Mouse (Mus musculus): ENCODE measurements around the gene Zbtb7b. TPM values are rescaled to one million over a fixed set of nuclear protein-coding genes. Genes with fewer than 3 reads are reported as not detected.

Zbtb7b gene
- total RNA-seq, 2 experiments from 2014 or later, result 11.3 to 13.4 TPM

DNA sequence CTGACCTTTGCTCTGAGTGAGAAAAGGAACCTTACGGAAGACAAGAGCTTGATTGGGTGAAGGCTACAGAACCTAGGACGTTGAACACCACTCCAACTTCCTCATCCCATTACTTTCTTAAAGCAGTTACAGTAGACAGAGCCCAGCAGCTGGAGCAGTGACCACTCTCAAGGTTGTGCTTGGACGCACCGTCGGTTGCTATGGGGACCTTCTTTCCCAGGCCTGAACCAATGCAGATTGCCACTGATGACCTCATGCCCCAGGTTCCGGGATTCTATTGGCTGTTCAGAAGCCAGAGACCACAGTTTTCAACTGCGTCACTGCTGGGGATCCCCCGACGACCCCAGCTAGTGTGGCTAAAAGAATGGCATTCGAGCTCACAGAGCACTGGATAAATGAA is 63.6 kb downstream of the Zbtb7b start:
- DNase-seq (ENCODE audit: low spot score in 2 of 2), result no peak
- H3K27ac ChIP-seq, result no peak overlapping the region
- no peak overlapping the region for H3K4me3 ChIP-seq
- TF ChIP-seq CTCF (conservative IDR thresholded peaks at IDR 0.05), result no peak

- DNase-seq (ENCODE audit: low spot score in 2 of 2), result no peak
- no peak for TF ChIP-seq CTCF (conservative IDR thresholded peaks at IDR 0.05)
- Histone ChIP-seq H3K27ac (no peak overlapping the region), H3K4me3 (no peak overlapping the region)
These were observed 64.2 kb downstream of the Zbtb7b start for GRCm38 (mm10) chr3:89330346-89330745.

DNA sequence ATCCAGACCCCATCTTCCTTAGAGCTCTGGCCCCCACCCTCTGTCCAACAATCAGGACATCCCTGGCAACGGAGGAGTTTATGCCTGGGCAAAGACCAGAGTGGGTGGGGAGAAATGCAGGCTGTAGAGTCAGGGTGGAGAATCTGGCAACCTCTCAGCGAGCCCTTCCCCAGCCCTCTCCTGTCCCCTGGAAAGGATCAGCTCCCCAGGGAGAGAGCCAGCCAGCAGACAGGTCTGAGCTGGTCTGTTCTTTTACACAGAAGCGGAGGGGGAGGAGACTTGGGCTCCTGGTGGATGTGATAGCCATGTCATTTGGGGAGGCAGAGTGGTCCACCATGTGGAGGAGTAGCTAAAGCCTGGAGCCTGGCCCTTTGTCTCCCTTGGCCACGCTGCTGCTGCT is 66.0 kb downstream of the Zbtb7b start:
- H3K4me3 ChIP-seq, result no peak overlapping the region
- no peak overlapping the region for H3K27ac ChIP-seq
- DNase-seq (ENCODE audit: low spot score in 2 of 2), result no peak
- no peak for TF ChIP-seq CTCF (conservative IDR thresholded peaks at IDR 0.05)

Other genes with a start within 250 kb of the Zbtb7b start
- gene Hcn3, start 234.6 kb downstream of the Zbtb7b start, total RNA-seq (2021), result 10 to 100 TPM; 10.2 to 13.3 TPM
- 10 to 100 TPM; 47.8 to 56.1 TPM for gene Clk2, start 230.0 kb downstream of the Zbtb7b start, total RNA-seq (2021)
- gene Scamp3, start 217.3 kb downstream of the Zbtb7b start, total RNA-seq (2021), result 10 to 100 TPM; 67.1 to 69.0 TPM
- gene Fam189b, start 211.6 kb downstream of the Zbtb7b start, total RNA-seq (2021), result 10 to 100 TPM; 61.6 to 61.7 TPM
- 10 to 100 TPM; 55.7 to 67.9 TPM for gene Gba, start 191.8 kb downstream of the Zbtb7b start, total RNA-seq (2021)
- 10 to 100 TPM; 42.6 to 43.8 TPM for gene Thbs3, start 179.6 kb downstream of the Zbtb7b start, total RNA-seq (2021)
- gene Mtx1, start 167.7 kb downstream of the Zbtb7b start, total RNA-seq (2021), result 100 to 1,000 TPM; 100 to 102 TPM
- gene Muc1, start 165.7 kb downstream of the Zbtb7b start, total RNA-seq (2021), result 1 to 10 TPM in 1 of 2 experiments, under 1 TPM in 1; 0.31 to 1.3 TPM
- gene Krtcap2, start 148.8 kb downstream of the Zbtb7b start, total RNA-seq (2021), result 10 to 100 TPM; 75.8 to 80.5 TPM
- 10 to 100 TPM; 89.1 to 92.8 TPM for gene Trim46, start 148.5 kb downstream of the Zbtb7b start, total RNA-seq (2021)
- gene Dpm3, start 135.4 kb downstream of the Zbtb7b start, total RNA-seq (2021), result 10 to 100 TPM; 51.2 to 61.0 TPM
- 10 to 100 TPM; 46.3 to 58.9 TPM for gene Slc50a1, start 124.2 kb downstream of the Zbtb7b start, total RNA-seq (2021)
- gene Efna1, start 113.6 kb downstream of the Zbtb7b start, total RNA-seq (2021), result 1 to 10 TPM; 7.6 to 7.9 TPM
- gene Efna3, start 71.8 kb downstream of the Zbtb7b start, total RNA-seq (2021), result 10 to 100 TPM; 65.5 to 76.3 TPM
- gene Efna4, start 56.7 kb downstream of the Zbtb7b start, total RNA-seq (2021), result under 1 TPM; 0.61 to 0.96 TPM
- 100 to 1,000 TPM; 122 to 127 TPM for gene Adam15, start 44.8 kb downstream of the Zbtb7b start, total RNA-seq (2021)
- gene Dcst2, start 32.8 kb downstream of the Zbtb7b start, total RNA-seq (2021), result under 1 TPM; 0.29 to 0.77 TPM
- not detected for gene Dcst1, start 29.5 kb downstream of the Zbtb7b start, total RNA-seq (2021)
- gene Lenep, start 8.0 kb upstream of the Zbtb7b start, total RNA-seq (2021), result 1 to 10 TPM; 5.8 to 7.1 TPM
- 10 to 100 TPM; 37.2 to 39.8 TPM for gene Flad1, start 17.1 kb upstream of the Zbtb7b start, total RNA-seq (2021)
- 1 to 10 TPM; 1.4 to 2.7 TPM for gene Cks1b, start 23.6 kb upstream of the Zbtb7b start, total RNA-seq (2021)
- 10 to 100 TPM; 12.2 to 14.3 TPM for gene Shc1, start 23.7 kb upstream of the Zbtb7b start, total RNA-seq (2021)
- 10 to 100 TPM; 55.5 to 61.9 TPM for gene Pygo2, start 35.4 kb upstream of the Zbtb7b start, total RNA-seq (2021)
- gene Pbxip1, start 41.9 kb upstream of the Zbtb7b start, total RNA-seq (2021), result 10 to 100 TPM; 38.9 to 41.8 TPM
- 10 to 100 TPM; 30.1 to 30.3 TPM for gene Pmvk, start 59.8 kb upstream of the Zbtb7b start, total RNA-seq (2021)
- 10 to 100 TPM; 25.6 to 29.1 TPM for gene Kcnn3, start 125.4 kb upstream of the Zbtb7b start, total RNA-seq (2021)